Mouse (Mus musculus) adrenal gland, adult 8-10 months (tissue): Measurements from ENCODE around the gene Cygb. TPM values are rescaled to one million over a fixed set of nuclear protein-coding genes. Genes with fewer than 3 reads are reported as not detected.

Experiments
- DNase-seq: peaks from one replicate; pipeline ENCODE4 v3.0.0; 2022
- total RNA-seq, 4 experiments: library from RNA; stranded (reverse); gene quantifications; 2 replicates each; pipeline ENCODE4 v1.2.4; 2022

The Cygb gene
- total RNA-seq, 4 experiments from 2014 or later, result 33.4 to 64.8 (median 48.2) TPM

DNA sequence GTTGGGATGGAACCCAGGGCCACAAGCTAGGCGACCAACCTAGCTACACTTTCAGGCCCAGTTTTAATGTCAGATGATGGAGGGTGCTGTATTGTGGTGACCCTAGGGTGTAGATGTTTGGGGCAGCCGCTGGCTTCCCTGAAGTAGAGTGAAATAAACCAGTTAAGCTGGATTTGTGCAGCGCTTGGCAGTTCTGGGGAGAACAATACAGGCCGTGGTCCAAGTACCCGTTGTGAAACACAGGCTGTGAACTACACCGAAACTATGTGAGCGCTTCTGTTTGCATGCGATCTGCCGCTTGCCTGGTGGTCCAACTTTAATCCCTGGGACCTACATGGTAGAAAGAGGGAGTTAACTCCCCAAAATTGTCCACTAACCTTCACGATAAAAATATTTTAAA lies 21.2 kb downstream of the Cygb start:
- DNase-seq, result no peak

DNA sequence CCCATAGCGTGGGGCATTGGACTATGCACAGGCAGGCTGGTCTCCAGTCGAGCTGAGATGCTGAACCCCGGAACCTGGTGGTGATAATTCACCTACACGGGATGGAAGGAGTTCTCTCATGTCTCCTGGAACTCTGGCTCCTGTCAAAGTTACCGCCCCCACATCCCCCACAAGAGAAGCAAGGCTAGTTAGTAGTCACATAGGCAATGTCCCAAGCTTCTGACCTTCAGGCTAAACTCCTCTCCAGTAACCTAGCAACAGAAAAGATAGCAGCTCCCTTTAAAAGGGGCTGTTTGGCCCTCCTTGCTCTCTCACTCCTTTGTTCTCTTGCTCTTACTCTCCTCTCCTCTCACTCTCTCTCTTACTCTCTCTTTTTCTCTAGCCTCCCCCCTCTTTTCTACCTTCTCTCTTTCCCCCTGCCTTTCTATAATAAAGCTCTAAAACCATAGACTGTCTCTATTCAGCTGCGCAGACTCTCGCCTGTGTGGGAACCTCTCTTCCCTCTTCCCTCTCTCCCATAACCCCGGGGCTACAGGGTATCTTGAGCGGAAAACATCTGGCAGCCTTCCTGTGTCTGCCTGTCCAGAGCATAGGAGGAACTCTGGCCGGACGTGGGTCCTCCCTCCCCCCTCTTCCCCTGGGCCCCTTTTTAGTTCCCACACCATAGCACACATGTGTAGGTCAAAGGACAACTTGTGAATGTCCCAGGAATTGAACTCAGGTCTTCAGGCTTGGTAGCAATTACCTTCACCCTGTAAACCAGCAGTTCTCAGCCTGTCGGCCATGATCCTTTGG lies 23.7 kb downstream of the Cygb start:
- no peak for DNase-seq

DNA sequence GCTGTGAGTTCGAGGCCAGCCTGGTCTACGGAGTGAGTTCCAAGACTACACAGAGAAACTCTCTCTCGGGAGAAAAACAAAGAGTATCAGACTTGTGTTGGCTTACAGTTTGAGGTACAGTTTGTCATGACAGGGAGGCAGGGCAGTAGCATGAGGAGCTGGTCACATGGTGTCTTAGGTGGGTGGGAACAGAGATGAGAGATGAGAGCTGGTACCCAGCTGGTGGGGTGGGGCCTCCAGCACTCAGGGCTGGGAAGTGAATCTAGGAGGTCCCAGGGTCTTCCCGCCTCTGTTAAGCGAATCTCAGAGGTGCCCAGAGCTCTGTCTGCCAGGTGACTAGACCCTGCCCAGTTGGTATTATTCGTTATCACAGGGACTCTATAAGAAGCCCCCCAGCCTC lies 24.6 kb downstream of the Cygb start:
- DNase-seq, result no peak

DNA sequence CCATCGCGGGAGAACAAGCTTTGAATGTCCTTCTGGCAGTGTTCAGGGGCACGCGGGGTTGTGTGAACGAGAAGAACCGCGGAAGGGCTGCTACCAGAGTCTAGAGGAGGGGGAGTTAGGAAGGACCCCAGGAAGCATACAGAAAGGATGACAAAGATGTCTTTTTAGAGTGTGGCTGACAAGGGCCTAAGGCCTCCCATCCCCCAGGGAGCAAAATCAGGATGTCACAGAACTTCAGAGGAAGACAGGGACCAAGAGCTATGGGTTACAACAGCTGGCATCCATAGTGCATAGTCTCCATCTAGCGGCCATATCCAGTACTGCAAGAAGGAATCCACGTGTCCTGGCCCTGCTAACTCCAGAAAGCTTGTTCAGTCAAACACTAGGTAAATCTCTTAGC lies 25.4 kb downstream of the Cygb start:
- DNase-seq, result peak; percentile 79

DNA sequence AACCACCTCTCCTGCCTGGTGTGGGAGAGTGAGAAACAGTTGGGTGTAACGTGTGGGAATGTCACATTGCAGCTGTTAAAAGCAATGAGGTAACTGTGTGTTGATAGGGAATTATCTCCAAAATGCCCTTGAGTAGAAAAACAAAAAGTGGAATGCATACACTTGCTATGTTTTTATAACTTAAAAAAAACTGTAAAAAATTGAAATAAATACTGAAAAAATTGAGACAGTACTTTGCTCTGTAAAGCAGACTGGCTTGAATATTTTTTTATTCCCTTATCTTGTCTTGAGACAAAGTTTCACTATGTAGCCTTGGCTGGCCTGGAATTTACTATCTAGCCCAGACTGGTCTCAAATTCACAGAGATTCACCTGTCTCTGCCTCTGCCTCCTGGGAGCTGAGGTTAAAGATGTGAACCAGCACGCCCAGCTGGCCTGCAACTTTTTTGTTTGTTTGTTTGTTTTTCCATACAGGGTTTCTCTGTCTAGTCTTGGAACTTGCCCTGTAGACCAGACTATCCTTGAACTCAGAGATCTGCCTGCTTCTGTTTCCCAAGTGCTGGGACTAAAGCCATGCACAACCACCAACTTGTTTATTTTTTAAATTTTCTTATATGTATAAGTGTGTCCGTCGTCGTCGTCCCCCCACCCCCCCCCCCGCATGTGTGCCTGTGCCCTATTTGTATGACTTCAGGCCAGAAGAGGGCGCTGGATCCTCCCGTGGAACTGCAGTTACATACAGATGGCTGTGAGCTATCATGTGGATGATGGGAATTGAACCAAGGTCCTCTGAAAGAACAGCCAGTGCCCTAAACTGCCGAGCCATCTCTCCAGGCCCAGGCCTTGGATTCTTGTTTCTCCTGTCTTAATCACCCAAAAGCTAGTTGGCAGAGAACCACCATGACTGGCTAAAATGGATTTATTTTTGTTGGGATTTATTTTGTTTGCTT lies 26.8 kb downstream of the Cygb start:
- no peak for DNase-seq

DNA sequence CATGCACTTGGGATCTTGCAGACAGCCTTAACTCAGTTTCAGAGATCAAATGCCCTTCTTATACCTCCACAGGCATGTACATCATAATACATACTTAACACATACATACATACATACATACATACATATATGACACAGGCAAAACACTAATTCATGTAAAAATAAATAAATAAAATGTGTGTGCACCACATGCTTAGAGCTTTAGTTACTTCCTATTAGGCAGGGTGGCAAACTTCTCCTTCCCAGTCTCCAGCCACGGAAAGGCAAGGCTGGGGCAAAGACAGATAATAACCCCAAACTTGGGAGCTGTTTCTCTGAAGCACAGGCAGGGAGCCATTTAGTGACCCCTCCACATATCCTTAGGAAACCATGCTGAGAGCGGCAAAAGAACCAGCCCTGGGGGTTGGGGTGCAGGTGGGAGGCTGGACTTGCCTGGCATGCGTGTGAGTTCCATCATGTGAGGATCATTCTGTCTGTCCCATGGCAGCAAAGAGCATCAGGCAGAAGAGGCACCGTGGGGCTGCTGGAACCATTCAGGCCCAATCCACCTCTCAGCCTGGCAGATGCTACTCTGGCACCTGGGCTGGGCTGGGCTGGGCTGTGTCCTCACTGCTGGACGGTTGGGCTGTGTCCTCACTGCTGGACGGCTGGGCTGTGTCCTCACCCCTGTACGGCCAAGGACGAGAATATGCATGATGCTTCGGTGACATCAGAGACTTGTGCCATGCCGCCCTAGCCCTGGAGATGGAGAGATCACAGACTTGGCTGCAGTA lies 27.6 kb downstream of the Cygb start, which contains the start of gene Rhbdf2:
Gene Rhbdf2, minus strand, starts transcription at position 721 of the 773 bp plus-strand sequence.
- DNase-seq, result no peak

DNA sequence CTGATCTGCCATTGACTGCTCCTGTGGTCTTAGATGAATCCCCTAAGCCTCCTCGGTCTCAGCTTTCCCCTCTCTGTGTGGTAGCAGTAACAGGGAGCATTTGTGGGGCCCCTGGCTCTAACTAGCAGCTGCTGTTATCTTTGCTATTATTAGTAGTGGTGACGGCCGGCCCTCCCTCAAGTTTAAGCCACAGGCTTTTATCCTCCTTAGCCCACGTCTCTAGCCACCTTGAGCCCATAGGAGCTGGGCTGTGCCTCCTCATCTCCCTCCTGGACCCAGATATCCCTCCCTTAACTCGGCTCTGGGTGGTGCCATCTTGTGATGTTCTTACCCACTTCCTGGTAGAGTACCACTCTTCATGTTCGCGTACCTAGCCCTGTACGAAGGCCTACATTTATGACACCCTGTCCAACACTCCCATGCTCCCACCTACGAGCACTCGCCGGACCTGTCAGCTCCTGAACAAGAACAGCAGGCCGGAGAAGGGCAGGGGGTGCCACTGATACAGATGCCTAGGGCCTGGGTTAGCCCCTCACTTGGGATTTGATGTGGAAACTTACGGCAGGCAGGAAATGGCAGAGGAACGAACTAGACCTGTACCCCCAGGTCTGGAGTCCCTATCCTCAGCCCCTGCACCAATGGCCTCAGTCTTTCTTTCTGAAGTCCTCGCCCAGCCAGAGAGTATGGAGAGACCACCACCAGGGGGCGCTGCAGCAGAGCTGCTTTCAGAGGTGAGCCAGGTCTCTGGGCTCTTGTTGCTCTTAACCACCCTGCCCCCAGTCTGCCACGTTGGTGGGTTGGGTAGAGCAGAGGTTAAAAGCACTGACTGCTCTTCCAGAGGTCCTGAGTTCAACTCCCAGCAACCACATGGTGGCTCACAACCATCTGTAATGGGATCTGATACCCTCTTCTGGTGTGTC lies 28.8 kb downstream of the Cygb start:
- DNase-seq, result no peak

DNA sequence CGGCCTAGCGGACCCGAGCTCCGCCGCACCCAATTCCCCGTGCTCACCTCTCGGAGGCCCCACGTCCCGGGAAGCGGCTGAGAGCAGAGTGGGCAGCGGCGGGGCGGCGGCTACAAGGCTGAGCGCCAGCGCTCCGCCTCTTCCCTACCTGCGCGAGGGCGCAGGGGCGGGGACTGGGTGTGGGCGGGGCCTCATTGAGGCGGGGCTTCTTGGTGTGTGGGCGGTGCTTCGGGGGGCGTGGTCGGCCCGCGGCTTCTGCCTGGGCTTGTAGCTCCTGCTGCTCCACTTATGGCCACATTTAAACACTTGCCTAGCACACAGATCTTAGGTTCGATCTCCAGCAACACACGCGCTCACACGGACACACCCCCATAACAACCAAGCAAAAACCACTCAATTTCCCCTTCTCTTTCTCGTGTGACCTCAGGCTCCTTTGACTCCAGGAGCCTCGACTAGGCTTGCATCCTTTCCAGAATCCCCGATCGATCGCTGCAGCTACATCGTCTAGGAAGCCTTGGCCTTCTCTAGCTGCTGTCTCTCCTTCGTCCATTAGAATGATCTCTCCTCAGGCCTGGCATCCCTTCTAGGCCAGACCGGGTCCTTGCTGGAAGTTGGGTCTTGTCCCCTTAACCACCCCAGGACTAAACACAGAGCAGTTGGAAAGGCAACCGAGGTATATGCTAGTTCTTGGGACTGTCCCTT lies 29.8 kb downstream of the Cygb start:
- DNase-seq, result peak; percentile 82

DNA sequence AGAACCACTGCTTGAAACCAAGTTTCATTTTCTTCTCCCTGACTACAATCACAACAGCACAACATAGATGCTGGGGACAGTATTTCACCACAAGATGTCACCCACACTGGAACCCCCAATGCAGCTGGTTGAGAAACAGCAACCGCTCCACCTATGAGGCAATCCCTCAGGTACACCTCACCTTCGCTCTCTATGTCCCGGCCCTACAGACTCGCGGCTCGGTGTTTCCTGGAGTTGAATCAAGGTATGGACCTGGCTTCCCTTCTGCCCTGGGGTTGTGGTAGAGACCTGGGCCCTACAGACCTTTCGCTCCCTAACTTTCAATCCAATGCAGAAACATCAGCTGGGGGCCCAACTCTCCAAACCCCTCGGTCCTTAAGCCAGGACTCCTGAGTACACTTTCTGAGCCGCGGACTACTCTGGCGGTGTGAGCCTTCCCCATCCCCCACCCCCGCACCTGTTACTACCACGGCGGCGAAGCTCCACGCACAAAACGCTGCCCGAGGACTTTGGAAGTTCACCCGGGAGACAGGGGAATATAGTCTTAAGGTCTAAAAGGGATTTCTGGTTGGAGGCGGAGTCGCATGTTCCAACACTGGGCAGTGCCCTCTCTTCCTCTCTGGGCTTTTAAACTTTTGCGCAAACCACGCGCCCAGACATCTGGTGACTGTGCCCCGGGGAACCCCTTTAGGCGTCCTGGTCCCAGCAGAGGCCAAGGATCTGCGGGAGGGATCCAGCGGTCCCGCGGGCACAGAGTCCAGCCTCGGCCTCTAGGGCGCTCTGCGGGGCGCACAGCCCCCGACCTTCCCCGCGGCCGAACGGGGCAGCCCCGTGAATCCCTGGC lies 30.6 kb downstream of the Cygb start:
- DNase-seq, result no peak

DNA sequence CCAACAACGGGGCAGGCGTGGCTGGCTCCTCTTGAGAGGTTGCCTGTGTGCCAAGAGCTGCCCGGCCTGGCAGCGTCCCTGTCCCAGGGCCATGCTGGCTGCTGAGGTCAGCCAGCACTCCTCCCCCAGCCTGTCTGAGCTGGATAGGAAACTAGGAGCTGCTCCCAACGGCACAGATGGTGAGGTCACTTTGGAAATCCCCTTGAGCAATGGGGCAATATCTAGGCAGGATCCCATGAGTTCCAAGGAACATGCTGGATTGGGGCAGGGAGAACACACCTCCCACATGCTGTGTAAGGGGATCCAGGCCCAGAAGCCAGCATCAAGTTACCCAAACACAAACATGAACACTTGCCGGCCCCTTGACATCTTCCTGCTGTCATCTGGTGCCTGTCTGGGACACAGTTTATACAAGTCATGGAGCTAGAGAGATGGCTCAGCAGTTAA lies 32.8 kb downstream of the Cygb start:
- DNase-seq, result peak; percentile 94

DNA sequence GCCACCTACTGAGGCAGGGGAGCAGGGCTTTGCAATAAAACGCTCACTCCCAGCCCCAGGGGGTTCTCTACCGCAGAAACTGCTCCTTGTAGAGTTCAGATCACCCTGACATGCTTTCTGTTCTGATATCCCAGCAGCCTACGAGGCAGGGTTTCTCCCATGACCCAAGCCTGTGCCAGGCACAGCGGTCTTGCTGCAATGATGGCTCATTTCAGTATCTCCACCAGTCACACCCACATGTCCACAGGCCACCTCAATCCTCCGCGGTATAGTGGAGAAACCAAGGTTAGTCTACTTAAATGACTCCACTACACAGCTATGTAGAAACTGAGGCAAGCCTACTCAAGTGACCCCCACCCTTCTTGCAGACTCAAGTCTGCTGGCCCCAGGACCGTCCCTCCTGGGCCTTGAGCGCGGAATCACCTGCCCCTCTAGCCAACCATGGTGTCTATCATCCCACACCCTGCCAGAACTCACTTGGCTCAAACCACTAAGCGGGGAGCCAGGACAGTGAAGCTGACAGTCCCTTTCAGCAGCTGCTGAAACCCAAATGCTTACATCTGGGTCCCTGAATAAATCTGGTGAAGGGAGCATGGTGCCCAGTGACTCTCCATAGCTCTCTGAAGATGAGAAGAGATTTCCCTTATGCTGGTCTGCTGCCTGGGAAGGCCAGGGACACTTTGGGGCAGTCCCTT lies 33.4 kb downstream of the Cygb start:
- no peak for DNase-seq

DNA sequence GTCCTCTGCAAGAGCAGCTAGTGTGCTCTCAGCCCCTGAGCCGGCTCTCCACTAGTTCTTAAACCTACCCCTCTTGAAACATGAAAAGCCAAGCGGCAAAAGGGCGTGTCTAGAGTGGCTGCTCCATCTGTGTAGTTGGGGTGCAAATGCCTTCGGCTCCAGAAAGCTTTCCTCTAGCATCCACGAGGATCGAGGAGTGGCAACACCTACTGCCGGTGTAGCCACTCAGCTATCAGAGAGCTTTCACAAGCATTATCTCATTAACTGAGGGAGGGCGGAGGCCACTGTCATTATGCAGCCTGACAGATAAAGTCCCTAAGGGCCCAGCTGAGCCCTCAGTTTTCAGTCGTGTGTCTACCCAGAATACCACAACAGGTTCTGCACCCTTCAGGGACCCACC lies 34.0 kb downstream of the Cygb start:
- DNase-seq, result no peak

DNA sequence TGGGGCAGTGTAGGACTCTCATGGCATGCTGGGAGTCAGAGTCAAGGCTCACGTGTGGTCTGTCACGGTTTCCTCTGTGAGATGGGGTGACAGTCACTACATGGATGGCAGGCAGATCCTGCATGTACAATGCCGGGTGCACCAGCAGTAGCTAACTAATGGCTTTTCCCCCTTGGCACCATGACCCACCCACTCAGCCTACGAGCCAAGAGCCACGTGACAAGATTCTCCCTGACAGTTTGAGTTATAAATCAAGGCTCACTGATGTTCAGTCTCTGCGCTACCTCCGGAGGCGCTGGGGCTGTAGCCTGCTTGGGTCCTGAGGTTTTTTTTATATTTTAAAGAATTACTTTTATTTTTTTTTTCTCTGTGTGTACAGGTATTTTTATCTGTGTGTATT lies 34.6 kb downstream of the Cygb start:
- no peak for DNase-seq

DNA sequence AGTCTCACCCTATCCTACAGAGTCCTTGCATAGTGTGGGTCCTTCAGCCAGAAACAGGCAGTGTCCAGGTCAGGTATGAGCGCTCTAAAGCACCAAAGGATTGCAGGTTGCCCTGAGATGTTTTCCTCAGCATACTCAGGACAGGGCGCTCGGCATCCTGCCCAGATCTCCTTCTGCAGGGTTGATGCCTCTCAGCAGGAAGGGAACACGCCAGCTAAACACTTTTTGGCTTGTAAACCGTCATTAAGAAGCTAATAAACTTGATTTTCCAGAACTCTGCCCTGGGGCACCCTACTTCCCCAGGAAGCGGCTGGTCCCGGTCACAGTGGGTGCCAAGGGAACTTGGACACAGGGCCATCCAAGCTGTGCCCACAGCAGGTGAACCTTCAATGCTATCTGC lies 35.0 kb downstream of the Cygb start:
- DNase-seq, result no peak

DNA sequence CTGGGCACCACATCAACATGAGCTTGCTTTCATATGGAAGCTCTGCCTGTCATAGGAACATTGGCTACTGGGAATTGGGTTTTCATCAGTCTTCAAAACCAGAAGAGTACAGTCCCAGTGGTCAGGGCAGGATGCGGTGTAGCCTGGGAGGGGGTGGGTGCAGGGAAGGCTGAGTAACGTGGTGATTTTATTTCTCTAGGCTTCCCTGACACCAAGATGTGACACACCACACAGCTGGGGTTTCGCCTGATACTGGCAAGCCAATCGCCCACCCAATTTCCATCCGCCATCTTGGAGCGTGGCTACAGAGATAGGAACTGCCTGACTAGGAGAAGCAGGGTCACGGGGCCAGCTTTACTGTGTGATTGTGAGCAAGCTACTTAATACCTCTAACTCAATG lies 35.4 kb downstream of the Cygb start:
- no peak for DNase-seq

DNA sequence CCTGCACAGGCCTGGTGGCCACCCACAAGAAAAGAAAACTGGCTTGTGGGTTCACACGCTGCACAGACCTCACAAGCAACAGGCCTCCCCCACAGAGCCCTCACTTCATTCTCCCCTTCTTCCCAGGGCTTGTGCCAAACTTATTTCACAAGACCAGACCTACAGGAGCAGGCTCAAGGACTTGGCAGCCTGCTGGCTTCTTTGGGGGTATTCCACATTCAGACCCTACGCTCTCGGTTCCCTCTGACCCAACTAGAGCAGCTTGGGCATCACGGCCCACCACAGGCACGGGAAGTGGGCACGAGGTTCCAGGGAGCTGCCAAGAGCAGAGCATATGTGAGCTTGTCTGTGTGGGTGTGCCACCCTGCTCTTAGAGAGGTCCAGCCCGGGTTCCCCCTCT lies 36.5 kb downstream of the Cygb start:
- DNase-seq, result no peak

DNA sequence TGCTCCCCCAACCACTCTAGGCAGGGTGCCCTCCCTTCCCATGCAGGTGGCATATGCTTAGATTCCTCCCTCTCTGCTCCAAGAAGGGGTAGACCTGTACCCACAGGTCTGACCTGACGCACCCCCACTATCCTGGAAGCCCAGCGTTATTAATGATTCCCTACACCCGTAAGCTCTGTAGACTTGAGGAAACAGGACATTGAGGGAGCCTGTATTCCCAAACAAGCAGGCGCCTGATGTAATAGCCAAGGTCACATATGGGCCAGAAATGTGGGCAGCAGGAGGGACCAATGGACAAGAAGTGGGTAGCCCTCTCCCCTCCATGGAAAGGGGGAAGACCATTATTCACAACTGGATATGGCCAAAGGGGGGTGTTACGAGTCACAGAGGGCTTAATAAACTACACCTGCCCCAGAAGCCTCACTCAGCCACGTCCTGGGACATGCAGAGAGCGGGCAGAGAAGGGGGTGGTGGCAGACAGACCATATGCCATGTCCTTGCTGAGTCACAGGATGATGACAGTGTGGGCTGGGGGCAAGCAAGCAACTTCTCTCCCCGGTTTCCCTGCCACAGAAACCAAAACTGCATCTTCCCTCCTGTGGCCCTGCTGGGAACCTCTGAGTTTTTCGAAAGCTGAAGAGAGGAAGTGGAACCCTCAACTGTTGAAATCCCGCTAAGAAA lies 37.5 kb downstream of the Cygb start:
- no peak for DNase-seq

DNA sequence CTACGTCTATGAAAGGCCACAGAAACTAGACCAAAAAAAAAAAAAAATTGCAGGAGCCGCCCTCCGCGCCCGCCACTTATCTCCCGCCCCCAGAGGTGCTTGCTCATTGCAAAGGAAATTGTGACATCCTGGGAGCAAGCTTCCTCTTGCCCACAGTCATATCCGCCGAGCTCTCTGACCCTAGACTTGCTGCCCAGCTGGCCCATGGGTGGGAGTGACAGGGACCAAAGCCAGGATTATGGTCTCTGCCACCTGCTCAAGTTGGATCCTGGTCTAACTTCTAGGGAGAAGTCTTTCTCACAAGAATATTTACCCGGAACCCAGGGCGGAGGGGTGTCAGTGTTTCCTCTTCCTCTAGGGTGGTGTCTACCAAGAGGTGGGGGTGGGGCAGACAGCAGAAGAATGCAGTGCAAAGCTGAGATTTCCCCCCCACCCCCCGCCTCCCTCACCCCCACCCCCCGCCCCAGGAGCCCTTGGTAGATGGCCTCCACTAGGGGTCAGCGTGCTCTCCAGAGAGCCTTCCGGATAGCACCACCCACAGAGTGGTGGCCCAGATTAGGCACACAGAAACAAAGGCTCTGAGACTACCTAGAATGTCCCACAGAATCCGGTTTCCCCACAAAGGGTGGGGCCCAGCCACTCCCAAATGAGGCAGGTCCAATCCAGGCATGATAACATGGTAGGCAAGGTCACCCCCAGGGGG lies 38.2 kb downstream of the Cygb start:
- DNase-seq, result no peak
